Mouse (Mus musculus): ENCODE measurements around the gene Myl4.
"Not testable (repeated sequence)": the region's sequence is repeated elsewhere in the genome, so short reads cannot be mapped to it uniquely, and the experiment has no call there.

Myl4 gene

GRCm38 (mm10) chr11:104571373-104571772, 20.9 kb downstream of the Myl4 start:
- DNase-seq (ENCODE audit: low read depth, low spot score), result not testable (repeated sequence)

DNA sequence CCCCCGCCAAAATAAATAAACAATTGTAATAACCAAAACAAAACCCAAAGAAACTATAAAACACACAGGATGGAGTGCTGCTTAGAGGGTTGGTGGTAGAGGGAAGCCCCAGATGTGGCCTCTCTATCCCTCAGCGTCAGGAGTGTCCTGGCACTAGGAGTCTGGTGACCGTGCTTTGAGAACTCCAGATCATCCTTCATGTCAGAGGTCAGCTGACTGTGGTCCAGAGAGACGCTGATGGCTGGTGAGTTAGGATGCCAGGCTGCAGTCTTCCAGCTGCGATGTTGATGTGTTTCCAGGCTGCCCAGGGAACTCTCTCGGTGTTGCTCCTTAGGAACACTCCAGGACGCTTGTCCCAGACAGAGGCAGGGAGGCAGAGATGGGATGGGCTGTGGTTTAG, 21.6 kb downstream of the Myl4 start:
- DNase-seq (ENCODE audit: low read depth, low spot score), result no peak

DNA sequence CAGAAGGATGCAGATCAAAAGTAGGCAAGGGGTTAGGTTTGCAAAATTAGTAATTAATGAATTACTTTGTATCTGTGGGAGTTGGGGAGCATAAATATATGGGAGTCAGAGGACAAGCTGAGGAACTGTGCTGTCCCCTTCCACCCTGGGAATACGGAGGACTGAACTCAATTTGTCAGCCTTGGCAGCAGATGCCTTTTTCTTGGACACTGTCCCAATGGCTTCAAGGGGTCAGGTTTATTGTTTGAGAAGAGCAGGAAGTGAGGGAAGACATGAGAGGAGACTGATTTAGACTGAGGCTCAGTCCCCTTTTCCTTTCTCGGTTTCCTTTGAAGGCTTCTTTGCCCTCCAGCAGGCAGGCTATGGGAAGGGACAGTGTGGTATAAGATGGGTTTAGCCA, 22.1 kb downstream of the Myl4 start:
- DNase-seq (ENCODE audit: low read depth, low spot score), result no peak

GRCm38 (mm10) chr11:104576772-104577612, 26.5 kb downstream of the Myl4 start:
- DNase-seq (ENCODE audit: low read depth, low spot score), result no peak

GRCm38 (mm10) chr11:104578074-104578473, 27.6 kb downstream of the Myl4 start:
- no peak for DNase-seq (ENCODE audit: low read depth, low spot score)

GRCm38 (mm10) chr11:104579084-104579483, 28.6 kb downstream of the Myl4 start:
- DNase-seq (ENCODE audit: low read depth, low spot score), result no peak

GRCm38 (mm10) chr11:104579575-104579974, 29.1 kb downstream of the Myl4 start:
- no peak for DNase-seq (ENCODE audit: low read depth, low spot score)

GRCm38 (mm10) chr11:104580091-104580490, 29.6 kb downstream of the Myl4 start:
- DNase-seq (ENCODE audit: low read depth, low spot score), result no peak

DNA sequence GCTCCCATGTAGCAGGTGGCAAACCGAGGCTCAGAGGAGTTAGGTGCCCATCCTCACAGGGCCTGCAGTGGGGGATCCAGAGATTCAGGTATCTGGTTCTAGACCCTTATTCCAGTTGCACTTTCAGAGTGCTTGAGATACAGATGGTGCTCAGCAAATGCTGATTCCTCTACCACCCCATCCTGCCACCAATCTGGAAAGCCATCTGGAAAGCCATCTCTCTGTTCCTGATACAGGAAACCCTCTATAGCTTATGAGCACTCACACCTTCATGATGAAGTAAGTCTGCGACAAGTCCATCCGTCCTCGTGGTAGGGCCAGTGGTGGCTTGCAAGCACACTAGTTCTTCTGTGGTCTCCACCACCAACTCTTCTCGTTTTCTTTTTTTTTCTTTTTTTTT, 30.1 kb downstream of the Myl4 start:
- no peak for DNase-seq (ENCODE audit: low read depth, low spot score)

DNA sequence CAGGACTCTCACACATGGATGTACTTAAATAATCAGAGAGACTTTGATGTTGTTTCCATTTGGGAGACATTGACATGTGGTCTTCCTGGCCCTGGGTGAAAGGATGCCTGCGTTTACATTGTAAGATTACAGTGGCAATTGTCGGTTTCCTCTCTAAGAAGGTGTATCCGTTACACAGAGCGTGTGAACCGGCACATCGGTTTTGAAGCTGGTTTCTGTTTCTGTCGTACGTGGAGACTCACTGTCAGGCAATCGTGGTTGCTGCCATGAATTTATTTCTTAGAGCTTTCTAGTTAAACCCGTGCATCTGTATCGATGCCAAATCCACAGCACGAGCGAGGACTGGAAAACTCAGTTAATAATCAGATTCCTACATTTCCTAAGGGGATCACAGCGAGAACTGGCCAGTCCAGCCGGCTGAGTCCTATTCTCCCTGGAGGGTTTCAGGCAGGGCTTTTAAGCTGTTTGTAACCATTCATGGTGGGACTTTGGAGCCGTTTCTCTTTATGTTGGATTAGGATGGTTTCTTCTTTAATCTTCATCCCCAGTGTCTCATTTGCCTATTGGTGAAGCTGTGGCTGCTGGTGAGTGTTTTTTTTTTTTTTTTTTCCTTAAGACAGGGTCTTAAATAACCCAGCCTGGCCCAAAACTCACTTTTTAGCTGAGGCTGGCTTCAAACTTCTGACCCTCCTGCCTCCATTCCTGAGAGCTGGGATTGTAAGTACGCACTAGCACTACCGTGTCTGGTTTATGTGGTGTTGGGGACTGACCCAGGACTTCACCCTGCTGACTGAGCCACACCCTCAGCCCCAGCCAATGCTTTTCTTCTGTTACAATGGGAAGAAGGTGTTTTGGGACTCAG, 31.2 kb downstream of the Myl4 start:
- DNase-seq (ENCODE audit: low read depth, low spot score), result no peak

- no peak for DNase-seq (ENCODE audit: low read depth, low spot score)
Measured at GRCm38 (mm10) chr11:104582308-104582606, 31.8 kb downstream of the Myl4 start.

DNA sequence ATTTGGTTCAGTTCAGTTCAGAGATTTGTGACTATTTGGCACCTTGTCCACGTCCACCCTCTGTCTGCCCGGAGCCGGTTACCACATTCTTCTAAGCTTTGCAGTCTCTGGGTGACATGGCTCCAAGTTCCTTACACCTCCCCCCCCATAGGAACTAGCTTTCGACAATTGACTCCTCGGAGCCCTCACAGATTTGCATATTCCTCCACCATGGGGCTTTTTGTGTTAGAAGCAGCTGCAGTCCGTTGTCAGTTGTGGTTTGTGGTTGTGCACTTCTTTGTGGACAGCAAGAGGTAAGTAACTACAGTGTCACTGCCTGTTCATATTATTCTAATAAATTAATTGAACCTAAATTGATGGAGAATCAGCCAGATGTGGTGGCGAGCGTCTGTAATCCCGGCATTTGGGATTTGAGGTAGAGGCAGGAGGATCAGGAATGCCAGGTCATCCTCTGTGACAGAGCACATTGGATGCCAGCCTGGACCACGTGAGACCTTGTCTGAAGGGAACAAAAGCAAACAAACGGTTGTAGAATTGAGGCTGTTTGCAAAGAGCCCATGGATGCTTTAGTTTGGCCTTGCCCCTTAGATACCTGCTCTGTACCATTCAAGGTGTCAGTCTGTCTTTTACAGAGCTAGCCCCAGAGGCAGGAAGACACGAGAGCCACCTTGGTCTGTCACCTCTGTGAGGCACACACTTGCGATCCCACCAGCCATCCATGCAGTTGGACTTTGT, 32.3 kb downstream of the Myl4 start:
- DNase-seq (ENCODE audit: low read depth, low spot score), result no peak

DNA sequence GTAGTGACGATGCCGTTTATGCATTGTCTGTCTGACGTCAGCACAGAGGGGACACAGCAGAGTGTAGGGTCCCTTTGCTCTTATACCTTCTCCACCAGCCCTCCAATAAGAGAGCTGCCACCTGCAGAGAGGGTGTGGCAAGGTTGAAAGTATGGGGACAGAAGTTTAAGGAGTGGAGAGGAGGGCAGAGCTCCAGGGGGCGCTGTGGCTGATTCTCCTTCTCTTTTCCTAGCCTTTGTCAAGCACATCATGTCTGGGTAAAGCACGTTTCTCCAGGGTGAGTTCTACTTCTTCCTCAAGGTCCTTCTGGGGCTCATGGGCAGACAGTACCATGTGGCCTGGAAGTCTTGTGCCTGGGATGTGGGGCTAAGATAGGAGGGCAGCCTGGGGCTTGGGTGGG, 35.0 kb downstream of the Myl4 start:
- no peak for DNase-seq (ENCODE audit: low read depth, low spot score)

GRCm38 (mm10) chr11:104587904-104588303, 37.4 kb downstream of the Myl4 start:
- DNase-seq (ENCODE audit: low read depth, low spot score), result no peak

- no peak for DNase-seq (ENCODE audit: low read depth, low spot score)
Measured at GRCm38 (mm10) chr11:104588513-104588912, 38.0 kb downstream of the Myl4 start.

- no peak for DNase-seq (ENCODE audit: low read depth, low spot score)
Measured at GRCm38 (mm10) chr11:104589570-104589969, 39.1 kb downstream of the Myl4 start.

DNA sequence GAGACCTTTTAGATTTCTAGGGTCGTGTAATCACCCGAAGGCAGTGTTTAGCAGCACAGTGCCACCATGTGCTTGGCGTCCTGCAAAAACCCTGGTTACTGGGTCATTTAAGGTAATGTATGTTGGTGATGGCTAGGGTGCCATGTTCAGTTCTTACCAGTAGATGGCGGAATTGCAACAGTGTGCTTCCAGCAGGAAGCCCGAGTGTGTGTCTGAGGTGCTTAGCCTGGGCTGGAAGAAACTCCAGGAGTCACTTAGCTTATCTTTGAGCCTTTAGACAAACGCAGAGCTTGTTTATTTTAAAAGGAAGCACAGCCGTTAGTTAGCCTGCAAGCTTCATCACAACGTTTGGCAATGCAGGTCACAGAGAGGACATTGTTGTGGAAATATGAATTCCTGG, 39.7 kb downstream of the Myl4 start:
- DNase-seq (ENCODE audit: low read depth, low spot score), result peak; percentile 43

GRCm38 (mm10) chr11:104592066-104592835, 41.8 kb downstream of the Myl4 start:
- DNase-seq (ENCODE audit: low read depth, low spot score), result no peak

GRCm38 (mm10) chr11:104596365-104596764, 45.9 kb downstream of the Myl4 start:
- DNase-seq (ENCODE audit: low read depth, low spot score), result no peak

DNA sequence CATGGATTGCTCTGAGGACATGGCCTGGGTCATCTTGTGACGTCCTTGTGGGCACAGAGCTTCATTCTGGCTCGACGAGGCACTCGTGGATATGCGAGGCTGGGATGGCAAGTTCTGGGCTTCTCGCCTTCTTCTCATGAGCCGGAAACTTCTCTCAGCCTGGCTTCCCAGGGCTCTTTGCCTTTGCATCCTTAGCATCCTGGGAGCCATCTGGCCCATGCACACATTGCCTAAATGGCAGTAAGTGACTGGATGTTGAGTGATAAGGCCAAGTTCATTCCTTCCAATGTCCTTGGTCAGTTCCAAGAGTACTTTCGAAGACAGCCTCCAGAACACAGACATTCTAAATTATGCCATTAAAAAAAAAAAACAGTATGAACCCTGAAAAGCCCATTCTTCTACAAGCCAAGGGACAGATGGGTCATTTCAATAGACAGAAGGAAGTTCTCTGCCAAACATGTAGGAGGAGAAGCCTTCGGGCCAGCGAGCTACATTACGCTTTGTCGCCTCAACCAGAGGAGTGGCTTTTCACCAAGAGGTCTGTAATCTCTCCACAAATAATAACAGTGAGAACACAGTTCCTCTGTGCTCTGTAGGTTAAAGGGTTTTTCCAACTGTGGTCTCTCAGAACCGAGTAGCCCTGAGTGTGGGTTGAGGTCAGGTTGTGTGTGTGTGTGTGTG, 48.9 kb downstream of the Myl4 start:
- no peak for DNase-seq (ENCODE audit: low read depth, low spot score)

- DNase-seq (ENCODE audit: low read depth, low spot score), result no peak
Measured at GRCm38 (mm10) chr11:104600675-104601074, 50.2 kb downstream of the Myl4 start.
